ENCODE assay signal across 15 mouse cellular contexts in the genomic region with DNA sequence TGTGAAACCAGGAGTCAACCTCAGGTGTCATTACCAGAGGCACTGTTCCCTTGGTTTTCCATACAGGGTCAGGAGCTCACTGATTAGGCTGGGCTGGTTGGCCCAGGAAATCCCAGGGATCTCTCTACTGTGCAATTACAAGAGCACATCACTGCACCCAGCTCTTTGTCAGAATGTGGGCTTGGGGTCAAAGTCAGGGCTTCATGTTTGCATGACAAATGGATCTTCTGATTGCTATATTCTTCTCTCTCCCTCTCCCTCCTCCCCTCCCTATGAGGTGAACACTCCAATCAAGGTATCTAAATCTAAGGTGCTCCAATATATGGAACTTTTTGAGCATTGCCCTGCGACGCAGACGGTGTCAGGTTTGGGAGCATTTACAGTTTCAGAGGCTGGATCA.
"Had no signal": no experiment of that assay in that cellular context is flagged by ENCODE, and none has a peak within 500 bp of the region (broad histone marks: within the 10 kb centered on the region; RNA-seq: fewer than 3 reads in every experiment).

No protein-coding gene starts in this region.

- H3K4me3 ChIP-seq: kidney, embryonic 15.5 days; limb, embryonic 15.5 days; liver, embryonic 15.5 days had no signal

- H3K4me2 ChIP-seq: kidney, embryonic 15.5 days; limb, embryonic 15.5 days; liver, embryonic 11.5 days; liver, embryonic 15.5 days; midbrain, embryonic 11.5 days had no signal

- DNase-seq: kidney, adult 8-10 months; kidney, postnatal 10 days; kidney, postnatal 36 days; layer of hippocampus, postnatal 36 days; lung, adult 2 months; lung, postnatal 14 days; lung, postnatal 4 days; midbrain, embryonic 14.5 days; thymus, adult 18-20 months; thymus, postnatal 36 days had no signal

- H3K36me3 ChIP-seq: kidney, embryonic 15.5 days; limb, embryonic 15.5 days; liver, embryonic 15.5 days had no signal

- H3K27me3 ChIP-seq: kidney, embryonic 15.5 days; limb, embryonic 15.5 days; liver, embryonic 15.5 days had no signal

- H3K9ac ChIP-seq: kidney, embryonic 15.5 days; limb, embryonic 15.5 days; liver, embryonic 15.5 days had no signal

- H3K9me3 ChIP-seq: kidney, embryonic 15.5 days; limb, embryonic 15.5 days; liver, embryonic 15.5 days had no signal

- H3K27ac ChIP-seq: kidney, embryonic 15.5 days; liver, embryonic 15.5 days had no signal
